Mouse (Mus musculus) liver, embryonic 16.5 days (tissue): Measurements from ENCODE around the gene Fam69a. TPM values are rescaled to one million over a fixed set of nuclear protein-coding genes. Genes with fewer than 3 reads are reported as not detected.
A peak's percentile ranks its signal among the peaks of the same experiment; 100 is the strongest.
"Not testable (repeated sequence)": the region's sequence is repeated elsewhere in the genome, so short reads cannot be mapped to it uniquely, and the experiment has no call there.

Experiments used
- ATAC-seq: fragments of 200-750 bp; cut with Nextera tagmentation; 2 replicates; pipeline ENCODE4 v1.8.0; 2017; ENCODE audit warnings: low read depth, mild to moderate bottlenecking, moderate number of reproducible peaks, moderate library complexity
- H3K27ac ChIP-seq: fragments of 300-500 bp; sonication (generic); 2 replicates; pipeline ENCODE4 v1.5.1; 2014; ENCODE audit warnings: mild to moderate bottlenecking, low read length
- H3K27me3 ChIP-seq: fragments of 300-500 bp; sonication (generic); 2 replicates; pipeline ENCODE4 v1.6.1; 2014; ENCODE audit warnings: low read depth, low read length, mixed read lengths; ENCODE audit not compliant: control insufficient read depth, insufficient read depth
- H3K36me3 ChIP-seq: fragments of 300-500 bp; sonication (generic); 2 replicates; pipeline ENCODE4 v1.6.1; 2014; ENCODE audit warnings: mild to moderate bottlenecking; ENCODE audit not compliant: control insufficient read depth, insufficient read depth
- H3K4me1 ChIP-seq: fragments of 300-500 bp; sonication (generic); 2 replicates; pipeline ENCODE4 v1.6.1; 2014; ENCODE audit warnings: low read depth, low read length, mixed read lengths; ENCODE audit not compliant: control insufficient read depth
- H3K4me2 ChIP-seq: fragments of 300-500 bp; sonication (generic); 2 replicates; pipeline ENCODE4 v1.6.1; 2014; ENCODE audit warnings: low read depth, low read length, mixed read lengths
- H3K4me3 ChIP-seq: fragments of 300-500 bp; sonication (generic); 2 replicates; pipeline ENCODE4 v1.5.1; 2014; ENCODE audit warnings: low read depth, mild to moderate bottlenecking, low read length
- H3K9ac ChIP-seq: fragments of 300-500 bp; sonication (generic); 2 replicates; pipeline ENCODE4 v1.6.1; 2014; ENCODE audit warnings: low read depth, low read length
- H3K9me3 ChIP-seq: fragments of 300-500 bp; sonication (generic); replicated peaks from 2 replicates; pipeline ENCODE4 v1.6.1; 2016; ENCODE audit warnings: low read length; ENCODE audit not compliant: control insufficient read depth
- WGBS: fragments of 180-500 bp; shearing (Covaris S2); extraction: QIAGEN DNeasy Blood & Tissue Kit; methylation state at CpG from one replicate; pipeline ENCODE4 v1.1.7; 2014; ENCODE audit not compliant: insufficient replicate concordance; 5-methylcytosine and 5-hydroxymethylcytosine counted together
- polyA plus RNA-seq: library from polyadenylated mRNA; unstranded; fragments of >200 nt; fragmentation: Nextera tagmentation; extraction: Ambion mirVana; gene quantifications from 2 replicates; pipeline ENCODE4 v1.2.1, GENCODE M21; 2015

Fam69a gene
- polyA plus RNA-seq, 1 experiment from 2014 or later = 7.9 TPM

GRCm38 (mm10) chr5:107891515-107891914 is 95.4 kb downstream of the Fam69a start:
- not testable (repeated sequence) for H3K9me3 ChIP-seq, H3K4me2 ChIP-seq, H3K4me1 ChIP-seq, H3K9ac ChIP-seq, H3K27ac ChIP-seq, H3K36me3 ChIP-seq, H3K27me3 ChIP-seq, ATAC-seq, H3K4me3 ChIP-seq
- 40% methylated on average over 1 of the region's 1 CpGs for WGBS

- 47% methylated on average over 9 of the region's 9 CpGs for WGBS
- Histone ChIP-seq H3K4me2 (no peak overlapping the region), H3K27me3 (no peaks in the 10 kb centered on the region), H3K36me3 (no peaks in the 10 kb centered on the region), H3K4me1 (no peaks in the 10 kb centered on the region), H3K27ac (no peak overlapping the region), H3K9me3 (no peaks in the 10 kb centered on the region), H3K9ac (no peak overlapping the region), H3K4me3 (no peak overlapping the region)
- peak; percentile 63 for ATAC-seq
Measured at GRCm38 (mm10) chr5:107889994-107890888, 96.6 kb downstream of the Fam69a start.

- peak; percentile 76 for ATAC-seq
- no peaks in the 10 kb centered on the region for H3K27me3 ChIP-seq
- H3K9ac ChIP-seq = no peak overlapping the region
- H3K36me3 ChIP-seq = no peaks in the 10 kb centered on the region
- WGBS = 55% methylated on average over 5 of the region's 5 CpGs
- H3K4me1 ChIP-seq = peaks cover 6% of the 10 kb centered on the region
- H3K4me3 ChIP-seq = no peak overlapping the region
- no peak overlapping the region for H3K4me2 ChIP-seq
- H3K27ac ChIP-seq = peak overlapping the region; percentile 32
- no peaks in the 10 kb centered on the region for H3K9me3 ChIP-seq
Measured at GRCm38 (mm10) chr5:107880710-107881109, 106.2 kb downstream of the Fam69a start.

- WGBS = 84% methylated on average over 1 of the region's 1 CpGs
- no peak overlapping the region for H3K27ac ChIP-seq
- H3K4me2 ChIP-seq = no peak overlapping the region
- peaks cover 8% of the 10 kb centered on the region for H3K36me3 ChIP-seq
- peaks cover 23% of the 10 kb centered on the region for H3K4me1 ChIP-seq
- no peaks in the 10 kb centered on the region for H3K9me3 ChIP-seq
- ATAC-seq = no peak
- H3K27me3 ChIP-seq = no peaks in the 10 kb centered on the region
- H3K9ac ChIP-seq = no peak overlapping the region
- no peak overlapping the region for H3K4me3 ChIP-seq
Measured at GRCm38 (mm10) chr5:107877053-107877452, 109.8 kb downstream of the Fam69a start.

- Histone ChIP-seq H3K4me2 (peak overlapping the region; percentile 53), H3K9me3 (no peaks in the 10 kb centered on the region), H3K27ac (peak overlapping the region; percentile 98), H3K27me3 (no peaks in the 10 kb centered on the region), H3K36me3 (peaks cover 11% of the 10 kb centered on the region), H3K4me1 (peaks cover 31% of the 10 kb centered on the region), H3K4me3 (peak overlapping the region; percentile 71), H3K9ac (peak overlapping the region; percentile 52)
- peak; percentile 39 for ATAC-seq
Measured at GRCm38 (mm10) chr5:107875261-107875611, 111.6 kb downstream of the Fam69a start.

GRCm38 (mm10) chr5:107874561-107875260 is 112.2 kb downstream of the Fam69a start, which contains the start of gene Evi5:
Gene Evi5, minus strand, starts transcription at chr5:107875107.
- H3K4me1 ChIP-seq = peaks cover 33% of the 10 kb centered on the region
- ATAC-seq = peak; percentile 92

GRCm38 (mm10) chr5:107873886-107874302 is 113.0 kb downstream of the Fam69a start:
- Histone ChIP-seq H3K9me3 (no peaks in the 10 kb centered on the region), H3K36me3 (peaks cover 11% of the 10 kb centered on the region), H3K4me1 (peaks cover 33% of the 10 kb centered on the region), H3K27me3 (no peaks in the 10 kb centered on the region), H3K4me3 (peak overlapping the region; percentile 71), H3K9ac (peak overlapping the region; percentile 75), H3K4me2 (peak overlapping the region; percentile 67), H3K27ac (peak overlapping the region; percentile 98)
- peak; percentile 51 for ATAC-seq
- WGBS = 17% methylated on average over 7 of the region's 7 CpGs

More at GRCm38 (mm10) chr5:107874561-107875260, 112.2 kb downstream of the Fam69a start, which contains the start of gene Evi5:
- no peaks in the 10 kb centered on the region for H3K9me3 ChIP-seq
- peak within 1 kb of the TSS; percentile 71 for H3K4me3 ChIP-seq
- peak within 1 kb of the TSS; percentile 75 for H3K9ac ChIP-seq
- 20% methylated on average over 4 of the region's 4 CpGs for WGBS
- H3K36me3 ChIP-seq = peaks cover 11% of the 10 kb centered on the region
- H3K27ac ChIP-seq = peak within 1 kb of the TSS; percentile 98
- no peaks in the 10 kb centered on the region for H3K27me3 ChIP-seq
- peak within 1 kb of the TSS; percentile 67 for H3K4me2 ChIP-seq

- Histone ChIP-seq H3K4me3 (peak overlapping the region; percentile 71), H3K9me3 (no peaks in the 10 kb centered on the region), H3K9ac (peak overlapping the region; percentile 75), H3K27me3 (no peaks in the 10 kb centered on the region), H3K36me3 (peaks cover 11% of the 10 kb centered on the region), H3K4me1 (peaks cover 31% of the 10 kb centered on the region), H3K27ac (peak overlapping the region; percentile 98), H3K4me2 (peak overlapping the region; percentile 67)
- WGBS = 42% methylated on average over 6 of the region's 6 CpGs
- no peak for ATAC-seq
Measured at GRCm38 (mm10) chr5:107873330-107873729, 113.6 kb downstream of the Fam69a start.

- H3K4me3 ChIP-seq = peak overlapping the region; percentile 37
- no peaks in the 10 kb centered on the region for H3K27me3 ChIP-seq
- H3K4me2 ChIP-seq = peak overlapping the region; percentile 88
- H3K27ac ChIP-seq = peak overlapping the region; percentile 29; the same call in 1 of the 2 replicates
- peak overlapping the region; percentile 10; the same call in 1 of the 2 replicates for H3K9ac ChIP-seq
- WGBS = 40% methylated on average over 2 of the region's 2 CpGs
- peaks cover 48% of the 10 kb centered on the region for H3K4me1 ChIP-seq
- peaks cover 11% of the 10 kb centered on the region for H3K36me3 ChIP-seq
- no peaks in the 10 kb centered on the region for H3K9me3 ChIP-seq
- ATAC-seq = no peak
Measured at GRCm38 (mm10) chr5:107869701-107870100, 117.2 kb downstream of the Fam69a start.
